Mouse (Mus musculus) limb, embryonic 12.5 days (tissue): ENCODE measurements around the gene Noxred1. TPM values are rescaled to one million over a fixed set of nuclear protein-coding genes. Genes with fewer than 3 reads are reported as not detected.
A peak's percentile ranks its signal among the peaks of the same experiment; 100 is the strongest.

Experiments
- ATAC-seq: fragments of 200-750 bp; cut with Nextera tagmentation; 2 replicates; pipeline ENCODE4 v1.8.0; 2017; ENCODE audit warnings: low read depth, moderate TSS enrichment; ENCODE audit not compliant: insufficient number of reproducible peaks, insufficient read depth, low FRiP score, low TSS enrichment
- H3K27ac ChIP-seq: fragments of 300-500 bp; sonication (generic); 2 replicates; pipeline ENCODE4 v1.5.1; 2016; ENCODE audit warnings: mild to moderate bottlenecking, moderate library complexity
- H3K27me3 ChIP-seq: fragments of 300-500 bp; sonication (generic); 2 replicates; pipeline ENCODE4 v1.6.1; 2016; ENCODE audit warnings: mild to moderate bottlenecking, moderate library complexity
- H3K36me3 ChIP-seq: fragments of 300-500 bp; sonication (generic); 2 replicates; pipeline ENCODE4 v1.6.1; 2016; ENCODE audit warnings: mild to moderate bottlenecking, moderate library complexity
- H3K4me1 ChIP-seq: fragments of 300-500 bp; sonication (generic); replicated peaks from 2 replicates; pipeline ENCODE4 v1.6.1; 2016
- H3K4me2 ChIP-seq: fragments of 300-500 bp; sonication (generic); 2 replicates; pipeline ENCODE4 v1.6.1; 2016; ENCODE audit warnings: mild to moderate bottlenecking, moderate library complexity
- H3K4me3 ChIP-seq: fragments of 300-500 bp; sonication (generic); replicated peaks from 2 replicates; pipeline ENCODE4 v1.5.1; 2016; ENCODE audit warnings: mild to moderate bottlenecking
- H3K9ac ChIP-seq: fragments of 300-500 bp; sonication (generic); replicated peaks from 2 replicates; pipeline ENCODE4 v1.6.1; 2016; ENCODE audit warnings: mild to moderate bottlenecking, moderate library complexity
- H3K9me3 ChIP-seq: fragments of 300-500 bp; sonication (generic); 2 replicates; pipeline ENCODE4 v1.6.1; 2016; ENCODE audit warnings: mild to moderate bottlenecking, moderate library complexity
- WGBS: fragments of 180-500 bp; shearing (Covaris S2); methylation state at CpG from one replicate; pipeline ENCODE4 v1.1.7; 2016; 5-methylcytosine and 5-hydroxymethylcytosine counted together
- polyA plus RNA-seq: library from polyadenylated mRNA; unstranded; fragments of >200 nt; fragmentation: Nextera tagmentation; extraction: Ambion mirVana; gene quantifications from 2 replicates; pipeline ENCODE4 v1.2.1, GENCODE M21; 2016

The Noxred1 gene
- polyA plus RNA-seq, 1 experiment from 2014 or later = 1.2 TPM

GRCm38 (mm10) chr12:87267682-87268081 is 29.1 kb upstream of the Noxred1 start:
- Histone ChIP-seq H3K4me2 (peak overlapping the region; percentile 81), H3K36me3 (peaks cover 57% of the 10 kb centered on the region), H3K27me3 (no peaks in the 10 kb centered on the region), H3K27ac (no peak overlapping the region), H3K4me1 (peaks cover 13% of the 10 kb centered on the region), H3K4me3 (peak overlapping the region; percentile 77), H3K9me3 (no peaks in the 10 kb centered on the region), H3K9ac (peak overlapping the region; percentile 73)
- no peak for ATAC-seq
- 29% methylated on average over 4 of the region's 4 CpGs for WGBS

- ATAC-seq = peak; percentile 71
- Histone ChIP-seq H3K27ac (peak overlapping the region; percentile 94), H3K4me1 (peaks cover 13% of the 10 kb centered on the region), H3K9me3 (no peaks in the 10 kb centered on the region), H3K9ac (peak overlapping the region; percentile 73), H3K36me3 (peaks cover 56% of the 10 kb centered on the region), H3K4me3 (peak overlapping the region; percentile 77), H3K27me3 (no peaks in the 10 kb centered on the region), H3K4me2 (peak overlapping the region; percentile 81)
- under 1% methylated on average over 31 of the region's 31 CpGs for WGBS
Measured at GRCm38 (mm10) chr12:87266827-87267603, 28.5 kb upstream of the Noxred1 start.

- Histone ChIP-seq H3K9ac (peak within 1 kb of the TSS; percentile 73), H3K27me3 (no peaks in the 10 kb centered on the region), H3K4me1 (peaks cover 13% of the 10 kb centered on the region), H3K36me3 (peaks cover 56% of the 10 kb centered on the region), H3K9me3 (no peaks in the 10 kb centered on the region), H3K4me3 (peak within 1 kb of the TSS; percentile 77), H3K27ac (peak within 1 kb of the TSS; percentile 94), H3K4me2 (peak within 1 kb of the TSS; percentile 81)
- peak; percentile 97 for ATAC-seq
- under 1% methylated on average over 31 of the region's 31 CpGs for WGBS
Measured at GRCm38 (mm10) chr12:87266108-87266826, 27.7 kb upstream of the Noxred1 start, which contains the start of the genes Vipas39 and Ahsa1. Gene Vipas39, minus strand, starts transcription at chr12:87266256. Gene Ahsa1, plus strand, starts transcription at chr12:87266479.

- Histone ChIP-seq H3K9ac (peak overlapping the region; percentile 73), H3K36me3 (peaks cover 55% of the 10 kb centered on the region), H3K4me3 (peak overlapping the region; percentile 77), H3K9me3 (no peaks in the 10 kb centered on the region), H3K27ac (peak overlapping the region; percentile 94; the same call in 1 of the 2 replicates), H3K4me2 (peak overlapping the region; percentile 81), H3K27me3 (no peaks in the 10 kb centered on the region), H3K4me1 (peaks cover 13% of the 10 kb centered on the region)
- 23% methylated on average over 11 of the region's 11 CpGs for WGBS
- ATAC-seq = no peak
Measured at GRCm38 (mm10) chr12:87265444-87265843, 26.9 kb upstream of the Noxred1 start.

GRCm38 (mm10) chr12:87260562-87260961 is 22.0 kb upstream of the Noxred1 start:
- WGBS = 96% methylated on average over 8 of the region's 8 CpGs
- H3K4me2 ChIP-seq = no peak overlapping the region
- no peak overlapping the region for H3K27ac ChIP-seq
- no peak for ATAC-seq
- H3K4me1 ChIP-seq = 0 out of 2 replicates have a peak, but pooled peaks cover 3% of the 10 kb centered on the region
- no peaks in the 10 kb centered on the region for H3K9me3 ChIP-seq
- H3K36me3 ChIP-seq = peaks cover 81% of the 10 kb centered on the region
- H3K27me3 ChIP-seq = no peaks in the 10 kb centered on the region
- no peak overlapping the region for H3K9ac ChIP-seq
- H3K4me3 ChIP-seq = no peak overlapping the region

GRCm38 (mm10) chr12:87256629-87257028 is 18.1 kb upstream of the Noxred1 start:
- Histone ChIP-seq H3K4me2 (no peak overlapping the region), H3K9ac (no peak overlapping the region), H3K27ac (no peak overlapping the region), H3K4me1 (no peaks in the 10 kb centered on the region), H3K9me3 (no peaks in the 10 kb centered on the region), H3K4me3 (no peak overlapping the region), H3K36me3 (peaks cover 93% of the 10 kb centered on the region), H3K27me3 (no peaks in the 10 kb centered on the region)
- no peak for ATAC-seq
- 92% methylated on average over 5 of the region's 5 CpGs for WGBS

- H3K9ac ChIP-seq = no peak overlapping the region
- no peak overlapping the region for H3K4me2 ChIP-seq
- H3K27me3 ChIP-seq = no peaks in the 10 kb centered on the region
- peaks cover 95% of the 10 kb centered on the region for H3K36me3 ChIP-seq
- no peak for ATAC-seq
- WGBS = 95% methylated on average over 6 of the region's 6 CpGs
- no peak overlapping the region for H3K27ac ChIP-seq
- no peak overlapping the region for H3K4me3 ChIP-seq
- H3K9me3 ChIP-seq = no peaks in the 10 kb centered on the region
- no peaks in the 10 kb centered on the region for H3K4me1 ChIP-seq
Measured at GRCm38 (mm10) chr12:87253878-87254277, 15.3 kb upstream of the Noxred1 start.

GRCm38 (mm10) chr12:87250161-87250560 is 11.6 kb upstream of the Noxred1 start:
- peaks cover 91% of the 10 kb centered on the region for H3K36me3 ChIP-seq
- no peak overlapping the region for H3K27ac ChIP-seq
- H3K9ac ChIP-seq = no peak overlapping the region
- H3K9me3 ChIP-seq = no peaks in the 10 kb centered on the region
- no peaks in the 10 kb centered on the region for H3K4me1 ChIP-seq
- H3K27me3 ChIP-seq = no peaks in the 10 kb centered on the region
- 92% methylated on average over 6 of the region's 6 CpGs for WGBS
- no peak overlapping the region for H3K4me2 ChIP-seq
- H3K4me3 ChIP-seq = no peak overlapping the region
- ATAC-seq = no peak

- Histone ChIP-seq H3K27me3 (no peaks in the 10 kb centered on the region), H3K9ac (no peak overlapping the region), H3K27ac (no peak overlapping the region), H3K4me1 (no peaks in the 10 kb centered on the region), H3K36me3 (peaks cover 43% of the 10 kb centered on the region), H3K4me2 (no peak overlapping the region), H3K9me3 (no peaks in the 10 kb centered on the region), H3K4me3 (no peak overlapping the region)
- WGBS = 88% methylated on average over 5 of the region's 5 CpGs
- ATAC-seq = no peak
Measured at GRCm38 (mm10) chr12:87236882-87237483, 1.5 kb downstream of the Noxred1 start.

- Histone ChIP-seq H3K4me3 (no peak overlapping the region), H3K9me3 (no peaks in the 10 kb centered on the region), H3K4me1 (no peaks in the 10 kb centered on the region), H3K36me3 (no peaks in the 10 kb centered on the region), H3K27me3 (no peaks in the 10 kb centered on the region), H3K4me2 (no peak overlapping the region), H3K27ac (no peak overlapping the region), H3K9ac (no peak overlapping the region)
- ATAC-seq = no peak
Measured at GRCm38 (mm10) chr12:87230379-87230895, 8.1 kb downstream of the Noxred1 start.

- no peaks in the 10 kb centered on the region for H3K36me3 ChIP-seq
- H3K4me1 ChIP-seq = no peaks in the 10 kb centered on the region
- no peaks in the 10 kb centered on the region for H3K27me3 ChIP-seq
- no peak overlapping the region for H3K9ac ChIP-seq
- ATAC-seq = no peak
- H3K4me3 ChIP-seq = no peak overlapping the region
- 83% methylated on average over 2 of the region's 2 CpGs for WGBS
- H3K9me3 ChIP-seq = no peaks in the 10 kb centered on the region
- H3K27ac ChIP-seq = no peak overlapping the region
- H3K4me2 ChIP-seq = no peak overlapping the region
Measured at GRCm38 (mm10) chr12:87229633-87230032, 8.9 kb downstream of the Noxred1 start.
